Mouse (Mus musculus): ENCODE data around the gene Rsph9.

The Rsph9 gene

DNA sequence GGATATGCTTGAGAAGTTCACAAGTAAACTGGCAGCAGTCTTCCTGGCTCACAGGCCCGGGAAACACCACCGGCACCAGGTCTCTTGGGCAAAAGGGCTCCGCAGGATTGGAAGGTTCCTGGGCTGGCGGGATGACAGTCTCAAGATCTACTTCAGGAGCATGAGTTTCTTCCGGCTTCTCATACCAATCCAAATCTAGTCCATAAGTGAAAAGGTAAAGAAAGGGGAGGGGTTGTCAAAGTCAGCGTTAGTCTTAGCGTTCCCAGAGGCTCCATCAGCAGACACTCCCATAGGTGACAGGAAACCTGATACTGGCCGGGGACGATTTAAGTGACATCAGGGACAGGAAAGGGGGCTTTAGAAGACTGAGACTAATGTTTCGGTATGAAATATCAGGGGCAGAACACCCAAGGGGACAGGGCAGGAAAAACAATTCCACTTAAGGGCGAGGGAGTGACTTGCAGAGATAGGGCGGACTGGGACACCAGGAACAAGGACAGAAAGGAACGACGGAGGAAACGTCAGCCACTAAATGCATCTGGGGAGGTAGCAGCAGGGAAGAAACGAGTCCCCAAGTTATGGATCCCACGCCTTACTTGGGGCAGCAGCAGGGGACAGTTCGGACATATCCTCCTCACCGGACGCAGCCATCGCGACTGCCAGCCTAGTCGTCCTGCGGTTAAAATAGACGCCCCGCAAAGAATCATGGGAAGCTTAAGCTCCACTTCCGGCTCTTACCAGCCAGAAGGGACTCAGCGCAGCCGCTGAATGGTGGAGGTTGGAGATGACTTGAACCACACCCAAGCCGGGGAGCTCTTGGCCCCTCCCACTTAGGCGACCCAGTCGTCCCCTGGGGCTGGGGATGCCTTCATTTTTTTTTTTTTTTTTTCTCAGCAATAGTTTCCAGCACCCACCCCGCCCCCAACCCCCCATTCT lies 9.1 kb upstream of the Rsph9 start, which contains the start of gene Mad2l1bp:
TSS of gene Mad2l1bp (minus strand) at position 707 of the 936 bp plus-strand sequence.
- in situ Hi-C loops (cut with MboI; ENCODE audit: unreplicated experiment in 2 of 2) = no loop called here

DNA sequence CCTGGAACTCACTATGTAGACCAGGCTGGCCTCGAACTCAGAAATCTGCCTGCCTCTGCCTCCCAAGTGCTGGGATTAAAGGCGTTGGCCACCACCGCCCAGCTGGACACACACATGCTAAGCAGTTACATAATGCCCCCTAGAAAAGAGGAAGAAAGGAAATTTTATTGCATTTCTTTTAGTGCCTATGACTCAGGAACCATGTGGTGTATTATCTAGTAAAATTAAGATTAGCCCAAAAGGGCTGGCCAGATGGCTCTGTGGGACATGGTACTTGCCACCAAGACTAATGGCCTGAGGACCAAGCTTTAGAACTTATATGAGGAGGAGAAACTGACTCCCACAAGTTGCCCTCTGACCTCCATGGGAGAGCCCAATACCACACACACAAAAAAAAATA lies 4.1 kb downstream of the Rsph9 start:
- in situ Hi-C loops (cut with MboI; ENCODE audit: unreplicated experiment in 2 of 2) = loop anchor here (5.0 to 10.0 kb wide), 2 partner anchors 98 to 295 kb away; no protein-coding TSS in a partner anchor

DNA sequence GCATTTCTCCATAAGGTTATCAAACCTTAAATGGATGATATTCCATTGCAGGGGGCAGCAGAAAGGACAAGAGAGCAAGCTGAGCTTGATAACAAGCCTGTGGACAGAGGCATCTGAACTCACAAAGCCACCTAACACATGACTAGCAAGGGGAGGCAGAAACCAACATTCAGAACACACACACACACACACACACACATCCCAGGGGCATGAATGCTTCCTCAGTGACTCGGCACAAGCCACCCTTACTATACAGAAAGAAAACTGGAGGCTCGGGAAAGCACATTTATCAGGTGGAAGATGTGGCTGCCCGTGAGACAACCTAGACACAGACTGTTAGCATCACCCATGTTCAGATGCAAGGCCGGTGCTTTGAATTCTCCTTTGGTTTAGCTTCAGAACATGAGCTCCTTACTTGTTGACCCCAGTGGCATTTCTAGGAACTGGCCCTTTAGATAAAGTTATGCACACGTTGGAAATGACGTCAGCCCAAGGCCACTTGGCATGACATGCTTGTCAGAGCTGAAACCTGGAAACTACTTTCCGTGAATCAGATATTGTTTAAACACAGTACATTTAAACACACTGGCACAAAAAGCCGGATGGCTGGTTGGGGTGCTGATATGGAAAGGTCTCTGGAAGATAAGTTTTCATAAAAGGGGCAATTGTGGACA lies 5.3 kb downstream of the Rsph9 start:
- in situ Hi-C loops (cut with MboI; ENCODE audit: unreplicated experiment in 2 of 2) = loop anchor here (5.0 to 10.0 kb wide), 2 partner anchors 96 to 294 kb away; no protein-coding TSS in a partner anchor

DNA sequence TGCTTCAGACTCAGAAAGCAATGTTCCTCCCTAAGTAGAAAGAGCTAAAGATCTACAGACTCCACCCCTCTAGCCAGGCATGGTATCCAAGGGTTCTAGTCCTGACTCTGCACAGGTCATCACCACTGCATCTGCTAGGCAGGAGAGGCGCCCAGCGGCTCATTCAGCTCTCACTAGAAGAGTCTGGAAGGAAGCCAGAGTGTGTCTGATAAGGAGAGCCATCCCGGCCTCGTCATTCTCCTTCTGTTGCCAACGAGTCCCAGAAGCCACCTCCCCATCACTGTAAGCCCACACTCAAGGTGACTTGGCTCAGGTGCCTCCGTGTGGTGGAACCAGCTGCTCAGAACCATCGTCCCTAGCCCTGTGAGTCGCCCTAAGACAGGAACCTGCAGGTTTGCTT lies 11.2 kb downstream of the Rsph9 start:
- in situ Hi-C loops (cut with MboI; ENCODE audit: unreplicated experiment in 2 of 2) = loop anchor here (5.0 to 10.0 kb wide), 4 partner anchors 101 to 401 kb away; partner anchors contain the start of genes 1600014C23Rik (in 1 of the 2) and Vegfa (in 1 of the 2)

DNA sequence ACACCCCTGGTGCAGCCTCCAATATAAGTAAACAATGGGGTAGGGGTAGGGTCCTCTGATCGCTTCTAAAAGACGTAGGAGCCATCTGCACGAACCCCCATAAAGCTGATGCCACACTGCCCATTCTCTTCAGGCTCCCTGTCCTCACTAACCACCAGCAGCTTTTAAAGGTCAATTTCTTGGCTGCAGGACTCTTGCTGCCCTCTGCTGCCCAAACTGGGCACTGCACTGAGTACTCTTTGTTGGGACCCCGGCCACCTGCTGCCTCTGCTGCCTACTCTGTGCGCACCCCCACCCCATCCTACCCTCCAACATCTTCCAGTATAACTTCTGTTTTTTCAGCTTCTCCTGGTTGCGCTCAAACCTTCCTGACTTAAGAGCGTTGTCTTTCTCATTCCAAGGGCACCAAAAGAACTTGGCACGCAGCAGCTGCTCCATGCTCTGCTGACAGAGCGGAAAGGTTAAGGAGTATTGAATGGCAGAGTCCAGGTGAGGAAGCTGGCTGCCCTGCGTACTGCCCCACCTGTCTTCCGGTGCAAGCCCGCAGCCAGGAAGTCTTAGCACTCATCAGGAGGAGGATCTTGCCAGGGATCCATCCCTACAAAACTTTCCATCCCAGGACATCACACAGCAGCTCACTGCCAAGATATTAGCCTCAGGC lies 11.8 kb downstream of the Rsph9 start:
- in situ Hi-C loops (cut with MboI; ENCODE audit: unreplicated experiment in 2 of 2) = loop anchor here (5.0 to 10.0 kb wide), 4 partner anchors 100 to 400 kb away; partner anchors contain the start of genes 1600014C23Rik (in 1 of the 2) and Vegfa (in 1 of the 2)

DNA sequence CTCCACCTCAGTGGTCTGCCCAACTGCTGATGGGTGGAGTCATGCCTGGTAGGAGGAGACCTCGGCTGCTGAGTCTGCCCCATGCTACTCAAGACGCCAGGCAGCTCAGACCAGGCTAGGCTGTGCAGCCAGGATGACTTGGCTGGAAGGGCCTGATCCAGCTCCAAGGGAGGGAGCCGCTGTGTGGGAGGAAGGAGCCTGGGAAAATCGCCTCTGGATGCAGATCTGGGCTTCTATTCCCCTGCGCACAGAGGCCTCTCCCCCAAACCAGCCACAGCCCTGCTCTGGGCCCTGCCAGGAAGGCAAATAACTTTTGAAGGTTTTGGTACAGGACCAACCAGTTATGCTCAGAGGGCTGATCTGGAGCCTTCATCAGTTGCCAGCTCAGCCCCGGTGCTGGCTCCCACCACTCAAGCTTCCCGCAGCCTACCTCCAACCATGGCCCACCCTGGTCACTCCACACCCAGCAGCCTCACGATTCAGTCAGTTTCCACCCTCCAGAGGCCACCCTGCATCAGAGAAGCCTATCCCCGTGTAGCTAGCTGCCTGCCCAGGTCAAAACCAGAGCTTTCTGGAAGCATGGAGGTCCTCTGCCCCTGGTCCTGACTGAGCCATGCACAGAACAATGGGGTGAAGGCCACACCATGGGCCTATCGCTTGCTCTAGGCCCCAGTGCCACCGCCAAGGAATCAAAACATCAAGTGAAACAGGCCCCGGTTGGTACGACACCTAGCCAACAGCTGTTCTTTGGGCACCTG lies 14.1 kb downstream of the Rsph9 start:
- in situ Hi-C loops (cut with MboI; ENCODE audit: unreplicated experiment in 2 of 2) = loop anchor here (5.0 to 10.0 kb wide), 4 partner anchors 98 to 398 kb away; partner anchors contain the start of genes 1600014C23Rik (in 1 of the 2) and Vegfa (in 1 of the 2)

DNA sequence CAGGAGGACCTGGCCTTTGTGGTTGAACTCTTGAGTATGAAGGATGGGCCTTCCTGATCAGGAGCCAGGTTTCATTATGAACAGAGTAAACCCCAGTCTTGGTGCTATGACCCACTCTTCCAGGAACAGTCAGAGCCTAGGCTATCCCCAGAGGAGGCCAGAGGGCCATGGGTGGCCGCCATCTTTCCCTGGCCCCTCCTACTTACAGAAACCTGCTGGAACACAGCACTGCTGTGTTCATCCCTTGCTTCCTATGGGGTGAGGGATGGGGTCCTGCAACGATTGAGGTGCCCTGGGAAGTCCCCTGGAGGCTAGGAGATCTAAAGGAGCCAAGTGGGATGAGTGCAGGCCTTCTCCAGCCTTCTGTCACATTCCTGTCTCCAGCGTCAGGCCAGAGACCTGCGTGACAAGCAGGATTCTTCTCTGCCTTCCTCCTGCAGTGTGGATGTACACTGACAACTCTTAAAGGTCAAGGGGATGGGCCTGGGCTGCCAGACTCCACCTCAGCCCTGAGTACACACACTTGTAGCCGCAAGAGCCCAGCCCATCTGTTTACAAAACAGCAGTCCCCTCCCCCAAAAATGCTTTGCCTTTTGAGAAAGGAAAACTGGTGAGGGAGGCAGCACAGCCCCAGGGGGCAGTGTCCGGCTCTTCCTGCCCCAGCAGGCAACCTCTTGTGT lies 16.1 kb downstream of the Rsph9 start:
- in situ Hi-C loops (cut with MboI; ENCODE audit: unreplicated experiment in 2 of 2) = no loop called here

DNA sequence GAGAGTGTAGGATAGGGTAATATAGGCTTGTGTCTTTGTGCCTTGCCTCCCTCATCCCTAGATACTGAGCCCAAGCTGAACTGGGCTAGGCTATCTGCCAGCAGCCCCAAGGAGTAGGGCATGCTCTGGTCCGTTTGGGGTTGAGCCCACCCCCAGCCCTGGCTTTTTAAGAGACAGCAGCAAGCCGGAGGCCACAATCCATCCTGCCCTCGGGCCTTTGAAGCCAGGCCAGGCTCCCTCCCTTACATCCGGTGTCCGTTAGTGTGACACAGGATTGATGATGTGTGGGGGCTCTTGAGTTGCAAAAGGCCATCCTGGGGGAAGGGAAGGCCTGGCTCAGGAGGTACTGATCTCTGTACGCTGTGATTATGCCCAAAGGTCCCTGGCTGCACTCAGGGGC lies 17.4 kb downstream of the Rsph9 start:
- in situ Hi-C loops (cut with MboI; ENCODE audit: unreplicated experiment in 2 of 2) = no loop called here

DNA sequence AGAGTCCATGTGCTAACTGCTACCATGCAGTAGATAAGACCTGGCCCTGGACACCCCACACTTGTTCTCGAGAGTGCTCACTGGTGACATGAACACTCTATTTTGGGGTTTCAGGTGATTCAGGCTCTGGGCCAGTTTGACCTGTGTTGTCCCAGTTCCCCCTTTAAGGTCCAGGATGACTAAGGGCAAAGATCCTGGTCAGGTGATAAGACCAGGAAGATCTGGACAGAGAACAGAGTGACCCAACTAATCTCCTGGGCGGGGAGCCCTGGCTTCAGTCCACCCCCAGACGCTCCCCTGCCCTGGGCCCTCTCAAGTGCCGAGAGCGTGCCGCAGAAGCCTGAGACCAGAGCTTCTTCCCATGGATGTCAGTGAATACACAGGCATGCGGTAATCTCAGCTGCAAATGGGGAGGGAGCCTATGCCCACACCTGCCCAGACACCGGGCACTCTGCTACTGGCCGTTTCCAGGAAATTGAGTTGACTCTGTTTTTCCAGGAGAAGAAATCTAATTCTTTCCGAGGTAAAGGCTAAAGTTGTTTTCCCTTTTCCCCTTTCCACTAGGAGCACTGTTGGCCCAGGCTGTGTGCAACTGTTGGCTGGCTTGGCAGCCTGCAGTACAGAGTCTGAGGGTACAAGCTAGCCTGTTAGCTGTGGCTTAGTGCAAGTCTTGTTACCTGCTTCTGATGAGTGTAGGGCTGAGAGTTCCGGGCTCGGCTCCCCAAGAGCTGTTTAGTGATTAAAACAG lies 19.9 kb downstream of the Rsph9 start:
- in situ Hi-C loops (cut with MboI; ENCODE audit: unreplicated experiment in 2 of 2) = no loop called here

DNA sequence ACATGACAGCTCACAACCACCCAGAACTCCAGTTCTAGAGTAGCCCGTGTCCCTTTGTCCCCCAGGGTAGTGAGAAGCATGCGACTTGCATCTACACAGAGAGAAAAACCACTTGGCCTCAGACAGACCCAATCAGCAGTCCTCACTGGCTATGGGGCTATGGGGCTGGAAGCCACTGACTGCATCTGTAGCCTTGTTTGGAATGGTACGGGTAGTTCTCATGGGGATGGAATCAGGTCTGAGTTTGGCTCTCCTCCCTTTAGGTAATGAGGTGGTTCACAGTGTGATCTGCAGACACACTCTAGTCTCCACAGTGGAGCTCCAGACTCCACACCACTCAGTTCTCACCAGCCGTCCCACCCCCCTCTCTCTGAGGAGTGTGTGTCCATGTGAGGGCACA lies 20.7 kb downstream of the Rsph9 start:
- in situ Hi-C loops (cut with MboI; ENCODE audit: unreplicated experiment in 2 of 2) = no loop called here

DNA sequence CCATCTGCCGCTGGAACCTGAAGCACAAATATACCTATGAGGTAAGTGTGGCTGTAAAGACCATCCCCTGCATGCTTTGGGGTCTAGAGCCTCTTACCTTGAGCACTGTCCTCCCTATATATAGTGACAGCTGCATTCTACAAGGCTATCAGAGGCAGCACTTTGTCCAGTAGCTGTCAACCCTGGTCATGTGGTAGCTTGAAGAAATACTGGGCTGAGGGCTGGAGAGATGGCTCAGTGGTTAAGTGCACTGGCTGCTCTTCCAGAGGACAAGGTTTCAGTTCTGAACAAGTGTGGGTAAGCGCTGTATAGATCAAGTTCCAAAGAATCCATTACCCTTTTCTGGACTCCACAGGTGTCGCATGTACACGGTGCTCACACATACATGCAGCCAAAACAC lies 21.2 kb downstream of the Rsph9 start:
- in situ Hi-C loops (cut with MboI; ENCODE audit: unreplicated experiment in 2 of 2) = no loop called here

DNA sequence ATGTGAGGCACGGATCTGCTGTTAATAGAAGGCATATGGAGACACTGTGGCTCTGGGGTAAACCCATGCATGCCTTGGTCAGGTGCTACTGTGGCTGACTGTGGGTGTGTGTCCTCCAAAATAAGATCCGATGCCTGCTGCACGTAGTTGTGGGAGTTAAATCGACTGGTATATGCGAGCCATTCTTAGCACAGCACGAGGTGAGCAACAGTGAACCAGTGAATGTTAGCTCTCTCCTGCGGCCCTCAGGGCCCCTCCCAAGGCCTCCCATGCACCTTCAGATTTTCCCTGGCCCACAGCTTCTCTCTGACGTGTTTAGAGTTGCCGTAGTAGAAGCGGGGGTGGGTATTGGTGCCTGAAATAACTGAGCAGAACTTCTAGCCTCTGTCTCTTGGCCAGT lies 24.4 kb downstream of the Rsph9 start:
- in situ Hi-C loops (cut with MboI; ENCODE audit: unreplicated experiment in 2 of 2) = loop anchor here in 1 of 2 experiments (10.0 kb wide), 1 partner anchor 165 kb away; no protein-coding TSS in a partner anchor

DNA sequence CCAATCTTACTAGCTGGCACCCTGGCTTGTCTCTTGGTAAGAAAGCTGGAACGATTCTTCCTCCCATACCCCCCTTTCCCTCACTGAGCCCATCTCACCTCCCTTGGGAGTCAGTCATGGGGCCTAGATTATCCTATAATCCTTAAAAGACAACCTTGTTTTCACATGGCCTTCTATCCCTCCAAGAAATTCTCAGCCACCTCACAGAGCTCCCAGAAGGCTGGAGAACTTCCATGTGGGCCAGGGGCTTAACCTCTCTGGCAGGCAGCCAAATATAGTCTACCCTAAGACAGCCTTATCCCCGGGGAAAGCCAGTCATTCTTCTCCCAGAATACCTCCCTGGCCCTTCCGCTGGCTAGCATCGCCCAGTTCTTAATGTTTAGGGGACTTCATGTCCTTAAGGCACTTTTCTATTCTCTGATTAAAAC lies 25.6 kb downstream of the Rsph9 start:
- in situ Hi-C loops (cut with MboI; ENCODE audit: unreplicated experiment in 2 of 2) = loop anchor here in 1 of 2 experiments (10.0 kb wide), 1 partner anchor 164 kb away; no protein-coding TSS in a partner anchor

DNA sequence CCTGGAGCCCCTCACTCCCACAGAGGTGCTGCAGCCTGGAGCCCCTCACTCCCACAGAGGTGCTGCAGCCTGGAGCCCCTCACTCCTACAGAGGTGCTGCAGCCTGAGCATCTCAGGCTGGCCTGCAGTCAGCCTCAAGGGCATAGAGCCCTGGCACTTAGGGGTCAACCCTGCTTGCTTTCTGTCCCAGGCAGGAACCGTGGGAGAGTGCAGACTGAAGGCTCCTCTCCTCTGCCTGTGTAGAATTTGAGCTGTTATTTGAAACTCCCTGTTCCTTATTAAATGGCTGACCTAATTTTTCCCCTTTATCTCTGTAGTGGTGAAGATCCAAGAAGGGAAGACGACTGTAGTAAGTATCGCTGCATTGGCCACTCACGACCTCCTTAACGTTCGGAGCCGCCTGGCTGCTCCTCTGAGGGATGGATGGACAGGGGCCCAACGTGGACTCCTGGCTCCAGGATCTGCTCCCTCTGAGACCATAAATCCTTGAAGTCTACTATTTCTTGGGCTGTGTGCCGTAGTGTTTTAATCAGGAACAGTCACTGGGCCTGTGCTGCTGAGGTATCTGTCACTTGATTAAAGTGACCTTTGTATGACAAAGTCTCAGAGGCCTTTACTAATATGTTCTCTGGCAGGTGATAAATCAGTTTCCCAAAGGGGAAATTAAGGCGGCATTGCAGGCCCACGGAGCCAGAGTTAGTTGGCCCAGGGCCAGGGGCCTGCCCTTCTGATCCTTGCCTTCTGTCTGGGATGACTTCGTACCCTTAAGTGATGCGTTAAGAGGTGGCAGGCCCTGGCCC lies 26.2 kb downstream of the Rsph9 start:
- in situ Hi-C loops (cut with MboI; ENCODE audit: unreplicated experiment in 2 of 2) = loop anchor here in 1 of 2 experiments (10.0 kb wide), 1 partner anchor 163 kb away; no protein-coding TSS in a partner anchor

DNA sequence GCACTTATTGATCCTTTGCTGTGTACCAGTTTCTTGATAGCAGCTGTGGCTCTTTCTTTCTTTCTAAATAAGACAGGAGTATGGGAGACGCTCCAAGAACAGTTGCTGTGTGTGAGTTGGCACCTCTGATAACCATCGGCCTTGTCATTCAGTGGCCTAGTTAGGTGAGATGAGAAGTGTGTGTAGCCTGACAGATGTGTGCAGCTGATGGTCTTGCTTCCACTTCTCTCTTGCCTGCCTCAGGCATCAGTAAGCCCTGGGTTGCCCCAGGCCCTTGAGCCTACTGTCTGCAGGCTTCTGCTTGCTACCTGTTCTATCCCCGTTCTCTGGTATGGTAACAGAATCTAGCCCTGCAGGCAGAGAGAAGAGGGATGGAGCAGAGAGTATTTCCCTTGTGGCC lies 27.1 kb downstream of the Rsph9 start:
- in situ Hi-C loops (cut with MboI; ENCODE audit: unreplicated experiment in 2 of 2) = loop anchor here in 1 of 2 experiments (10.0 kb wide), 1 partner anchor 162 kb away; no protein-coding TSS in a partner anchor

DNA sequence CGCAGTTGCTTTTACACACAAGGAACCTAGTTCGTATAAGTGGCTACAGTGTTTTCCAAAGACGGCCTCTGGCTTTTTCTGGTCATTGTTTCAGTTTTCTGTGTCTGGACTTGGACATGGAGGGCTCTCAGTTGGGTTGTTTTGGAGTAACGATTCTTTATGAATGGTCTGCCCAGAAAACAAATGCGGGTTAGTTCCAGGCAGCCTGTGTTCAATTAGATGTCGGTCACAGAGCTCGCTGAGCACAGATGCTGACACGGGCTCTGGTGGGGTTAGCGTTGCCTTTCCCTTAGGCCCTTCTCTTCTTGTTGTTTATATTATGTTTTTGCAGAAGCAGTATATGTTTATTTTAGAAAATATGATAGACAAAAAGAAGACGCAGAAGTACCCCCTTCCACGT lies 27.9 kb downstream of the Rsph9 start:
- in situ Hi-C loops (cut with MboI; ENCODE audit: unreplicated experiment in 2 of 2) = loop anchor here in 1 of 2 experiments (10.0 kb wide), 1 partner anchor 161 kb away; no protein-coding TSS in a partner anchor

DNA sequence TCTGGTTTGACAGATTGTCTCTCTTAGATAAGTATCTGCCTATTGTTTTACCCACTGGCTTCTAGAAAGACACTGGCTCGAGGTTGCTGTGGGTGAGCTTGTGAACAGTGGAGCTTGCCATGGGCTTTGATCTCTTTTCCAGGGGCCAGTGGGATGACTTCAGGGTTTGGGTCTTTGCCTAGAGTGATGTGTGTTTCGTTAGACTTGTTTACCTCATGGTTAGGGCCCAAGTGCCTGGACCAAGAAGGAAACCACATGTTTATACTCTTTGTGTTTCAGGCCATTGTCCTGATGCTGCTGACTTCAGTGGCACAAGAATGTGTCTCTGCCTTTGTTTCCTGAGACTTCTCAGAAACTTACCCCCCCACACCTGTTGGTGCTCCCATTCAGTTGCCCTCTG lies 28.5 kb downstream of the Rsph9 start:
- in situ Hi-C loops (cut with MboI; ENCODE audit: unreplicated experiment in 2 of 2) = loop anchor here in 1 of 2 experiments (10.0 kb wide), 1 partner anchor 161 kb away; no protein-coding TSS in a partner anchor
